ENCODE assay signal across 11 mouse cellular contexts in the genomic region with DNA sequence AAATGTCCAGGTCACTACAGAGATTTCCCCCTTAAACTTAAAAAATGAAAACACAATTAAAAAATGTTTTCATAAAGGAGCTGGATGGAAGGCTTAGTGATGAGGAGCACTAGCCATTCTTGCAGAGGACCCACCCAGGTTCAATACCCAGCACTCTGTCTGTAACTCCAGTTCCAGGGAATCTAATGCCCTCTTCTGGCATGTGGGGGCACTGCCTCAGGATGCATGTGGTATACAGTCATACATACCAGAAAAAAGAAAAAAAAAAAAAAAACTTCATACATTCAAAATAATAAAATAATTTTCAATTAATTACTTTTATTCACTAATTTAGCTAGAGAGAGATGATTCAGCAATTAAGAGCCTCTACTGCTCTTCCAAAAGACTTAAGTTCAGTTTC.
A peak's percentile ranks its signal among the peaks of the same experiment; 100 is the strongest.
DNase-seq lines count a peak whose midpoint lies in the region; ATAC-seq and TF ChIP-seq lines count a peak whose summit lies in the region.
"Had no signal": no experiment of that assay in that cellular context is flagged by ENCODE, and none has a peak within 500 bp of the region (broad histone marks: within the 10 kb centered on the region; RNA-seq: fewer than 3 reads in every experiment).

No protein-coding gene starts in this region.

- H3K9ac ChIP-seq in liver, postnatal 0 days (replicated peaks), result no peak overlapping the region
- H3K9ac ChIP-seq in liver, embryonic 12.5 days, result no peak overlapping the region
- no peak overlapping the region for H3K9ac ChIP-seq in hindbrain, embryonic 12.5 days

- TF ChIP-seq EP300 in liver, postnatal 0 days (IDR thresholded peaks at IDR 0.05; ENCODE audit: low read depth), result no peak

- H3K36me3 ChIP-seq in liver, postnatal 0 days (replicated peaks; ENCODE audit: insufficient read depth, low read length), result no peaks in the 10 kb centered on the region
- no peaks in the 10 kb centered on the region for H3K36me3 ChIP-seq in liver, embryonic 12.5 days
- H3K36me3 ChIP-seq in hindbrain, embryonic 12.5 days, result no peaks in the 10 kb centered on the region
- H3K36me3 ChIP-seq: G1E had no signal

- no peak for DNase-seq in cerebellum, adult 2 months
- no peak for DNase-seq in cerebellum, postnatal 36 days
- DNase-seq in liver, postnatal 0 days, result no peak
- no peak for DNase-seq in brain, embryonic 14.5 days (ENCODE audit: low read depth)
- DNase-seq in naive thymus-derived CD4-positive, alpha-beta T cell, adult 2 months (ENCODE audit: low read depth), result peak; percentile 16
- DNase-seq in Muller cell, postnatal 12 days (ENCODE audit: inconsistent ontology term), result no peak
- DNase-seq: midbrain, embryonic 14.5 days had no signal

- TF ChIP-seq CTCF in cerebellum, adult 2 months (IDR thresholded peaks at IDR 0.05; ENCODE audit: borderline replicate concordance, insufficient read depth, low read depth, low read length), result peak; percentile 17; the same call in 1 of the 2 replicates
- TF ChIP-seq CTCF in liver, postnatal 0 days (IDR thresholded peaks at IDR 0.05; ENCODE audit: low read depth), result peak; percentile 51
- TF ChIP-seq CTCF in brain, embryonic 14.5 days (IDR thresholded peaks at IDR 0.05; ENCODE audit: borderline replicate concordance, extremely low read depth, insufficient read depth, insufficient read length), result peak; percentile 38; the same call in 1 of the 2 replicates

- no peaks in the 10 kb centered on the region; the same call in 1 of the 2 replicates for H3K4me1 ChIP-seq in cerebellum, adult 2 months (ENCODE audit: control insufficient read depth, insufficient read depth, low read length)
- no peaks in the 10 kb centered on the region for H3K4me1 ChIP-seq in liver, postnatal 0 days (ENCODE audit: insufficient read depth)
- no peaks in the 10 kb centered on the region for H3K4me1 ChIP-seq in liver, embryonic 12.5 days
- H3K4me1 ChIP-seq in hindbrain, embryonic 12.5 days, result peaks cover 6% of the 10 kb centered on the region; the same call in 1 of the 2 replicates

- H3K27me3 ChIP-seq in cerebellum, adult 2 months (ENCODE audit: control insufficient read depth, insufficient read depth, low read length), result no peaks in the 10 kb centered on the region
- H3K27me3 ChIP-seq in liver, postnatal 0 days (ENCODE audit: insufficient read depth, low read length), result no peaks in the 10 kb centered on the region
- H3K27me3 ChIP-seq in liver, embryonic 12.5 days (replicated peaks), result no peaks in the 10 kb centered on the region
- no peaks in the 10 kb centered on the region for H3K27me3 ChIP-seq in hindbrain, embryonic 12.5 days

- no peak overlapping the region for H3K4me3 ChIP-seq in cerebellum, adult 2 months (replicated peaks; ENCODE audit: insufficient read depth, low read depth, low read length)
- H3K4me3 ChIP-seq in liver, postnatal 0 days (ENCODE audit: low read depth, low read length), result no peak overlapping the region
- no peak overlapping the region for H3K4me3 ChIP-seq in liver, embryonic 12.5 days
- no peak overlapping the region for H3K4me3 ChIP-seq in hindbrain, embryonic 12.5 days

- no peaks in the 10 kb centered on the region for H3K9me3 ChIP-seq in liver, postnatal 0 days (ENCODE audit: low read length)
- no peaks in the 10 kb centered on the region for H3K9me3 ChIP-seq in liver, embryonic 12.5 days (replicated peaks)
- no peaks in the 10 kb centered on the region for H3K9me3 ChIP-seq in hindbrain, embryonic 12.5 days (replicated peaks)
- H3K9me3 ChIP-seq: G1E had no signal

- H3K4me2 ChIP-seq in liver, postnatal 0 days (ENCODE audit: low read depth, low read length), result no peak overlapping the region
- H3K4me2 ChIP-seq in liver, embryonic 12.5 days, result no peak overlapping the region
- H3K4me2 ChIP-seq in hindbrain, embryonic 12.5 days (replicated peaks), result no peak overlapping the region
- H3K4me2 ChIP-seq: liver, embryonic 11.5 days had no signal

- no peak overlapping the region for H3K27ac ChIP-seq in cerebellum, adult 2 months (ENCODE audit: insufficient read depth, low read length)
- H3K27ac ChIP-seq in liver, postnatal 0 days (ENCODE audit: low read depth), result no peak overlapping the region
- H3K27ac ChIP-seq in liver, embryonic 12.5 days, result no peak overlapping the region
- H3K27ac ChIP-seq in hindbrain, embryonic 12.5 days, result no peak overlapping the region

- ATAC-seq in liver, postnatal 0 days, result no peak
- no peak for ATAC-seq in liver, embryonic 12.5 days
- no peak for ATAC-seq in hindbrain, embryonic 12.5 days (ENCODE audit: low FRiP score)

- no peak for TF ChIP-seq POLR2A in cerebellum, adult 2 months (IDR thresholded peaks at IDR 0.05; ENCODE audit: borderline replicate concordance, insufficient read depth, low read length)
- TF ChIP-seq POLR2A in brain, embryonic 14.5 days (IDR thresholded peaks at IDR 0.05; ENCODE audit: borderline replicate concordance, extremely low read depth, insufficient read depth, insufficient read length, poor library complexity, severe bottlenecking), result no peak
